In the genomic region with DNA sequence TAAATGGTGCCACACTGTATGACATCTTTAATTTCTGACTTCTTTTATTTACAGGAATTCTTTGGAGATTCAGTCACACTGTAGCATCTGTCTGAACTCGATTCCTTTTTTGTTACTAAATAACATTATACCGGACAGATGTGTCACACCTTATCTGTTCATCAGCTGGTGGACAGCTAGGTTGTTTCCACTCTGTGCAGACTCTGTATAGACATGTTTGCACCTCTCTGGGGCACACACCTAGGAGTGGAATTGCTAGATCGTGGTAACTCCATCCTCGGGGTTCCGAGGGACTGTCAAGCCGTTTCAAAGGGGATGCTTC, we compare ENCODE assay signal across 24 mouse cellular contexts. TPM values are rescaled to one million over a fixed set of nuclear protein-coding genes. Genes with fewer than 3 reads are reported as not detected.
A peak's percentile ranks its signal among the peaks of the same experiment; 100 is the strongest.
DNase-seq lines count a peak whose midpoint lies in the region; ATAC-seq and TF ChIP-seq lines count a peak whose summit lies in the region.
"Had no signal": no experiment of that assay in that cellular context is flagged by ENCODE, and none has a peak within 500 bp of the region (broad histone marks: within the 10 kb centered on the region; RNA-seq: fewer than 3 reads in every experiment).

No protein-coding gene starts in this region.

- no peak for TF ChIP-seq CTCF in midbrain, postnatal 0 days (IDR thresholded peaks at IDR 0.05)
- TF ChIP-seq CTCF in liver, embryonic 14.5 days (IDR thresholded peaks at IDR 0.05; ENCODE audit: low read depth), result no peak

- no peak overlapping the region for H3K4me2 ChIP-seq in hindbrain, embryonic 12.5 days (replicated peaks)
- no peak overlapping the region for H3K4me2 ChIP-seq in midbrain, postnatal 0 days (ENCODE audit: low read depth, low read length, poor library complexity, severe bottlenecking)
- H3K4me2 ChIP-seq in liver, embryonic 14.5 days (ENCODE audit: low read depth), result peak overlapping the region; percentile 45
- H3K4me2 ChIP-seq: embryonic facial prominence, embryonic 12.5 days; heart, embryonic 13.5 days; hindbrain, embryonic 13.5 days; stomach, embryonic 15.5 days had no signal

- H3K9ac ChIP-seq in hindbrain, embryonic 12.5 days, result no peak overlapping the region
- no peak overlapping the region for H3K9ac ChIP-seq in midbrain, postnatal 0 days (replicated peaks; ENCODE audit: low read length, poor library complexity, severe bottlenecking)
- no peak overlapping the region for H3K9ac ChIP-seq in liver, embryonic 14.5 days (replicated peaks)
- H3K9ac ChIP-seq: embryonic facial prominence, embryonic 12.5 days; heart, embryonic 13.5 days; hindbrain, embryonic 13.5 days; stomach, embryonic 15.5 days had no signal

- ATAC-seq in hindbrain, embryonic 12.5 days (ENCODE audit: low FRiP score), result no peak
- no peak for ATAC-seq in midbrain, postnatal 0 days (ENCODE audit: low FRiP score)
- 0 out of 2 replicates have a peak, but pooled peaks have one; percentile 16 for ATAC-seq in liver, embryonic 14.5 days (ENCODE audit: insufficient read depth)
- ATAC-seq: activated CD4-positive, CD25-positive, alpha-beta regulatory T cell, adult 4 months had no signal

- 58% methylated on average over 6 of the region's 6 CpGs for WGBS in hindbrain, embryonic 10.5 days
- WGBS in hindbrain, embryonic 12.5 days, result 39% methylated on average over 6 of the region's 6 CpGs
- 66% methylated on average over 6 of the region's 6 CpGs for WGBS in midbrain, embryonic 10.5 days
- 34% methylated on average over 6 of the region's 6 CpGs for WGBS in midbrain, postnatal 0 days
- 43% methylated on average over 6 of the region's 6 CpGs for WGBS in liver, embryonic 14.5 days (ENCODE audit: insufficient replicate concordance)

- H3K9me3 ChIP-seq in hindbrain, embryonic 10.5 days, result no peaks in the 10 kb centered on the region
- H3K9me3 ChIP-seq in hindbrain, embryonic 12.5 days (replicated peaks), result no peaks in the 10 kb centered on the region
- H3K9me3 ChIP-seq in midbrain, embryonic 10.5 days (replicated peaks), result no peaks in the 10 kb centered on the region
- no peaks in the 10 kb centered on the region for H3K9me3 ChIP-seq in midbrain, postnatal 0 days (ENCODE audit: low read length)
- H3K9me3 ChIP-seq in liver, embryonic 14.5 days (ENCODE audit: control insufficient read depth, low read length), result no peaks in the 10 kb centered on the region
- H3K9me3 ChIP-seq: embryonic facial prominence, embryonic 12.5 days; hindbrain, embryonic 13.5 days; stomach, embryonic 15.5 days had no signal

- no peak for TF ChIP-seq EP300 in liver, embryonic 14.5 days (IDR thresholded peaks at IDR 0.05; ENCODE audit: low read depth)

- H3K27me3 ChIP-seq in hindbrain, embryonic 10.5 days (ENCODE audit: insufficient read depth, poor library complexity, severe bottlenecking), result peaks cover 8% of the 10 kb centered on the region; the same call in 1 of the 2 replicates
- H3K27me3 ChIP-seq in hindbrain, embryonic 12.5 days, result peaks cover 3% of the 10 kb centered on the region; the same call in 1 of the 2 replicates
- H3K27me3 ChIP-seq in midbrain, embryonic 10.5 days (ENCODE audit: low read depth, poor library complexity, severe bottlenecking), result peaks cover 38% of the 10 kb centered on the region
- H3K27me3 ChIP-seq in midbrain, postnatal 0 days (ENCODE audit: insufficient read depth, low read length), result no peaks in the 10 kb centered on the region; the same call in 1 of the 2 replicates
- H3K27me3 ChIP-seq in liver, embryonic 14.5 days (ENCODE audit: control insufficient read depth, insufficient read depth, low read length), result no peaks in the 10 kb centered on the region
- H3K27me3 ChIP-seq: embryonic facial prominence, embryonic 12.5 days; stomach, embryonic 15.5 days had no signal

- DNase-seq in hindbrain, embryonic 10.5 days (ENCODE audit: low spot score), result no peak
- DNase-seq in midbrain, embryonic 10.5 days (ENCODE audit: low spot score), result no peak
- no peak for DNase-seq in midbrain, postnatal 0 days (ENCODE audit: low spot score)
- DNase-seq in liver, embryonic 14.5 days (ENCODE audit: low read depth in 3 of 3, low spot score in 3 of 3), result no peak
- DNase-seq in layer of hippocampus, postnatal 14 days (ENCODE audit: low spot score in 2 of 2), result no peak
- no peak for DNase-seq in left cerebral cortex, adult 18-20 months (ENCODE audit: low spot score in 2 of 2)
- DNase-seq: adrenal gland, adult 8-10 months; B cell, adult 2 months; cerebellum, adult 11-12 months; gastrocnemius, postnatal 36 days; heart, adult 2 months; heart, postnatal 14 days; kidney, adult 8-10 months; layer of hippocampus, adult 9-11 months; lung, adult 18-20 months; lung, postnatal 10 days; thymus, postnatal 25 days had no signal

- H3K36me3 ChIP-seq in hindbrain, embryonic 10.5 days, result no peaks in the 10 kb centered on the region
- H3K36me3 ChIP-seq in hindbrain, embryonic 12.5 days, result no peaks in the 10 kb centered on the region
- no peaks in the 10 kb centered on the region for H3K36me3 ChIP-seq in midbrain, embryonic 10.5 days
- no peaks in the 10 kb centered on the region for H3K36me3 ChIP-seq in midbrain, postnatal 0 days (ENCODE audit: insufficient read depth, low read length)
- no peaks in the 10 kb centered on the region for H3K36me3 ChIP-seq in liver, embryonic 14.5 days (replicated peaks; ENCODE audit: control insufficient read depth, insufficient read depth, low read depth)
- H3K36me3 ChIP-seq: embryonic facial prominence, embryonic 12.5 days; G1E; heart, embryonic 13.5 days; hindbrain, embryonic 13.5 days; stomach, embryonic 15.5 days had no signal

- H3K4me1 ChIP-seq in hindbrain, embryonic 10.5 days (replicated peaks), result peaks cover 77% of the 10 kb centered on the region
- peaks cover 59% of the 10 kb centered on the region for H3K4me1 ChIP-seq in hindbrain, embryonic 12.5 days
- H3K4me1 ChIP-seq in midbrain, embryonic 10.5 days, result peaks cover 78% of the 10 kb centered on the region
- peaks cover 5% of the 10 kb centered on the region; the same call in 1 of the 2 replicates for H3K4me1 ChIP-seq in midbrain, postnatal 0 days (ENCODE audit: insufficient read depth, low read length)
- H3K4me1 ChIP-seq in liver, embryonic 14.5 days (replicated peaks; ENCODE audit: control insufficient read depth in 2 of 2, insufficient read depth in 2 of 2, low read length in 1 of 2), result peaks cover 26 to 64% of the 10 kb centered on the region in 2 experiments

- no peak overlapping the region for H3K4me3 ChIP-seq in hindbrain, embryonic 10.5 days
- H3K4me3 ChIP-seq in hindbrain, embryonic 12.5 days, result no peak overlapping the region
- H3K4me3 ChIP-seq in midbrain, embryonic 10.5 days, result no peak overlapping the region
- H3K4me3 ChIP-seq in midbrain, postnatal 0 days (ENCODE audit: low read depth, low read length), result no peak overlapping the region
- no peak overlapping the region for H3K4me3 ChIP-seq in liver, embryonic 14.5 days (ENCODE audit: insufficient read depth in 1 of 2, low read depth in 2 of 2, low read length in 2 of 2)
- H3K4me3 ChIP-seq: embryonic facial prominence, embryonic 12.5 days; heart, adult 2 months; heart, embryonic 13.5 days; hindbrain, embryonic 13.5 days; stomach, embryonic 15.5 days had no signal

- H3K27ac ChIP-seq in hindbrain, embryonic 10.5 days, result peak overlapping the region; percentile 76
- H3K27ac ChIP-seq in hindbrain, embryonic 12.5 days, result no peak overlapping the region
- peak overlapping the region; percentile 71 for H3K27ac ChIP-seq in midbrain, embryonic 10.5 days (replicated peaks)
- no peak overlapping the region for H3K27ac ChIP-seq in midbrain, postnatal 0 days (ENCODE audit: low read depth, low read length)
- H3K27ac ChIP-seq in liver, embryonic 14.5 days, result no peak overlapping the region
- H3K27ac ChIP-seq: embryonic facial prominence, embryonic 12.5 days; heart, adult 2 months; heart, embryonic 13.5 days; hindbrain, embryonic 13.5 days; stomach, embryonic 15.5 days had no signal

RNA-seq across cellular contexts. Expression of a gene that starts 36.9 kb away (rescaled TPM):
- 109 and 121 TPM in 2 replicates for polyA plus RNA-seq in hindbrain, embryonic 10.5 days (2016; fragmentation: Nextera tagmentation; extraction: Ambion mirVana)
- polyA plus RNA-seq in hindbrain, embryonic 12.5 days (2016; fragmentation: Nextera tagmentation; extraction: Ambion mirVana), result 104 and 114 TPM in 2 replicates
- 111 and 116 TPM in 2 replicates for polyA plus RNA-seq in midbrain, embryonic 10.5 days (2016; fragmentation: Nextera tagmentation; extraction: Ambion mirVana)
- 62.8 and 69.3 TPM in 2 replicates for total RNA-seq in midbrain, postnatal 0 days (2014; rRNA removed)
- 81.4 and 89.1 TPM in 2 replicates for polyA plus RNA-seq in midbrain, postnatal 0 days (2015; fragmentation: Nextera tagmentation; extraction: Ambion mirVana)
- 16.9 and 22.6 TPM in 2 replicates for polyA plus RNA-seq in liver, embryonic 14.5 days (2012; rRNA removed)
- 57.7 and 63.5 TPM in 2 replicates for polyA plus RNA-seq in liver, embryonic 14.5 days (2014; fragmentation: Nextera tagmentation; extraction: Ambion mirVana)
- 10 to 100 TPM; 66.7 to 68.1 TPM for total RNA-seq in layer of hippocampus, postnatal 14 days (2021)
- 10 to 100 TPM; 80.0 to 82.9 TPM for total RNA-seq in left cerebral cortex, adult 18-20 months (2021)

RNA-seq across cellular contexts. Expression of a gene that starts 49.4 kb away (rescaled TPM):
- 22.4 and 29.4 TPM in 2 replicates for polyA plus RNA-seq in hindbrain, embryonic 10.5 days (2016; fragmentation: Nextera tagmentation; extraction: Ambion mirVana)
- polyA plus RNA-seq in hindbrain, embryonic 12.5 days (2016; fragmentation: Nextera tagmentation; extraction: Ambion mirVana), result 50.7 and 54.9 TPM in 2 replicates
- polyA plus RNA-seq in midbrain, embryonic 10.5 days (2016; fragmentation: Nextera tagmentation; extraction: Ambion mirVana), result 18.5 and 22.8 TPM in 2 replicates
- 93.6 and 100 TPM in 2 replicates for total RNA-seq in midbrain, postnatal 0 days (2014; rRNA removed)
- 46.4 and 47.6 TPM in 2 replicates for polyA plus RNA-seq in midbrain, postnatal 0 days (2015; fragmentation: Nextera tagmentation; extraction: Ambion mirVana)
- 2.3 and 4.0 TPM in 2 replicates for polyA plus RNA-seq in liver, embryonic 14.5 days (2012; rRNA removed)
- polyA plus RNA-seq in liver, embryonic 14.5 days (2014; fragmentation: Nextera tagmentation; extraction: Ambion mirVana), result 5.8 and 6.7 TPM in 2 replicates
- 100 to 1,000 TPM; 214 to 250 TPM for total RNA-seq in layer of hippocampus, postnatal 14 days (2021)
- 100 to 1,000 TPM; 207 to 211 TPM for total RNA-seq in left cerebral cortex, adult 18-20 months (2021)

Comparison
In these comparisons a context has a peak if more than half of its experiments do, and no peak if none do; other contexts are left out.
1. H3K27ac ChIP-seq: peak in hindbrain, embryonic 10.5 days (single experiment) and midbrain, embryonic 10.5 days (single experiment); none in hindbrain, embryonic 12.5 days (single experiment), midbrain, postnatal 0 days (single experiment) and liver, embryonic 14.5 days (single experiment).